Mouse (Mus musculus) embryonic fibroblast, embryonic 13.5 days (primary cell): ENCODE data around the gene Ulk2. TPM values are rescaled to one million over a fixed set of nuclear protein-coding genes. Genes with fewer than 3 reads are reported as not detected.

Source experiments
- H3K27ac ChIP-seq: 2 replicates; pipeline ENCODE4 v1.5.1; 2012; ENCODE audit warnings: low read length, control low read depth, inconsistent platforms; ENCODE audit not compliant: insufficient read depth
- H3K4me1 ChIP-seq: 2 replicates; pipeline ENCODE4 v1.6.1; 2011; ENCODE audit warnings: low read length; ENCODE audit not compliant: control insufficient read depth, insufficient read depth
- H3K4me3 ChIP-seq: 2 replicates; pipeline ENCODE4 v1.5.1; 2011; ENCODE audit warnings: mild to moderate bottlenecking, control low read depth, low read length; ENCODE audit not compliant: insufficient read depth
- CTCF ChIP-seq: IDR thresholded peaks from 2 replicates; pipeline ENCODE4 v1.5.1; 2011; ENCODE audit warnings: mild to moderate bottlenecking, control low read depth, low read length, moderate library complexity, borderline replicate concordance; ENCODE audit not compliant: insufficient read depth
- POLR2A ChIP-seq: IDR thresholded peaks from 2 replicates; pipeline ENCODE4 v1.6.1; 2011; ENCODE audit warnings: low read depth, mild to moderate bottlenecking, control low read depth, low read length, moderate library complexity
- polyA plus RNA-seq: library from polyadenylated mRNA; stranded (reverse); fragments of >200 nt; gene quantifications from 2 replicates; pipeline ENCODE4 v1.2.4, GENCODE M21; 2011; ENCODE audit warnings: low read depth; ENCODE audit not compliant: missing spikeins, insufficient read length

Ulk2 gene
- polyA plus RNA-seq, 1 experiment: 46.1 TPM

DNA sequence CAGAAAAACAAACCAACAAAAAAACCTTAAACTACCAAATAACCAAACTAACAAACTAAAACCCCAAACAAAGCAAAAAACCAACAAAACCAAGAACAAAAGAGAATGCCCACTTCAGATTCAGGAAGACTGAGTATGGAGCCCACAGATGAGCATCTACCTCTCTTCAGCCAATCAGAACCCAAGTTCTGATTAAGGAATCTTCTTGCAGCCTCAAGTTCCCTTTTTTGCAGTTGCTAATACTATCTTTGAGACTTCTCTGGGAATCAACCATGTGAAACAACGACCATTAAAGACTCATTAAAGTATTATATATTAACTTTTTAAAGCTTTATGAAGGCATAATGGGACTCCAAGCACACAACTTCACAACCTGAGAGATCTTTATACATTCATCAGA lies 117.6 kb downstream of the Ulk2 start:
- no peak overlapping the region for H3K27ac ChIP-seq
- no peak overlapping the region for H3K4me3 ChIP-seq
- TF ChIP-seq CTCF: no peak
- no peak for TF ChIP-seq POLR2A
- no peaks in the 10 kb centered on the region for H3K4me1 ChIP-seq

DNA sequence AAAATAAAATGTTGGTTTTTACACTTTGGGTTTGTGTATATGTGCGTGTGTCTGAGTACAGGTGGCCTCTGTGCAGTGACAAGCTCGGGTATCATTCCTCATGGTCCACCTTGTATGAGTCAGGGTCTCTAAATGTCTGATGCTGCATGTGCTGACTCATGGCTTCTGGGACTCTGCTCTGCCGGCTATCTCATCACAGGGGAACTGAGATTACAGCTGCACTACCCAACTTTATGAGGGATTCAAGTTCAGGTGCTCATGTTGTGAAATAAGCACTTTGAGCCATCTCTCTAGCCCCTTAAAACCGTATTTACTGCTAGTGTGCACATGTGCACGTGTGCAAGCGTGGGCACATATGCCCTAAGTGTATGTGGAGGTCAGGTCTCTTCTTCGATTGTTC lies 122.2 kb downstream of the Ulk2 start:
- TF ChIP-seq POLR2A (no peak), CTCF (no peak)
- H3K27ac ChIP-seq: no peak overlapping the region
- H3K4me1 ChIP-seq: no peaks in the 10 kb centered on the region
- H3K4me3 ChIP-seq: no peak overlapping the region

DNA sequence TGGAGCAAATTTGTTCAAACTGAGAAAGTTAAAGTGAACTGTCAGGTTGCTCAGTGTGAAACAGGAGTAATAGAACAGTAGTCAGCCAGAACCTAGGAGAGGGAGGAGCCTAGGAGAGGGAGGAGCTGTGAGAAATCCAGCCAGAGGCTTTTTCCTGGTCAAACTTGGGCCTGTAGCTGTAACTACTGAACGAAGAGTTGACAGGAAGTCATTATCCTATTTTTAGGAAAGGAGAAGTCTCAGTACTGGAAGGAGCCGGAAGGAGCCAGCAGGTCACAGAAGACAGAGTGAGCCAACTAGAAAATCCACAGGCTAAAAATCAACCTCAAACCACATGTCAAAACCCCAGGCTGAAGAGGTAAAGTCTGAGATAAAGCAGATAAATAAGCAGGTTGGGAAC lies 126.8 kb downstream of the Ulk2 start:
- no peak for TF ChIP-seq POLR2A
- TF ChIP-seq CTCF: no peak
- no peaks in the 10 kb centered on the region for H3K4me1 ChIP-seq
- no peak overlapping the region for H3K27ac ChIP-seq
- H3K4me3 ChIP-seq: no peak overlapping the region

Other genes with a start within 250 kb of the Ulk2 start
- 0.30 and 0.32 TPM in 2 replicates for gene Grap, start 201.8 kb downstream of the Ulk2 start, polyA plus RNA-seq
- gene Fam83g, start 171.0 kb downstream of the Ulk2 start, polyA plus RNA-seq: 0.46 and 0.60 TPM in 2 replicates
- not detected in 2 replicates for gene Slc5a10, start 134.2 kb downstream of the Ulk2 start, polyA plus RNA-seq
- gene Prpsap2, start 93.0 kb downstream of the Ulk2 start, polyA plus RNA-seq: 17.6 and 23.3 TPM in 2 replicates
- 17.6 and 20.0 TPM in 2 replicates for gene Akap10, start 75.2 kb upstream of the Ulk2 start, polyA plus RNA-seq
- gene Specc1, start 101.7 kb upstream of the Ulk2 start, polyA plus RNA-seq: 47.3 and 93.9 TPM in 2 replicates